Mouse (Mus musculus) erythroblast, embryonic 14.5 days (primary cell): ENCODE data around the gene Rai14.

Source experiments
- GATA1 ChIP-seq: IDR thresholded peaks from 2 replicates; pipeline ENCODE4 v1.6.1; 2012; ENCODE audit warnings: low read length, inconsistent platforms, mixed read lengths
- TAL1 ChIP-seq: IDR thresholded peaks from 3 replicates; pipeline ENCODE4 v1.6.1; 2012; ENCODE audit warnings: low read length, inconsistent platforms, mixed read lengths

DNA sequence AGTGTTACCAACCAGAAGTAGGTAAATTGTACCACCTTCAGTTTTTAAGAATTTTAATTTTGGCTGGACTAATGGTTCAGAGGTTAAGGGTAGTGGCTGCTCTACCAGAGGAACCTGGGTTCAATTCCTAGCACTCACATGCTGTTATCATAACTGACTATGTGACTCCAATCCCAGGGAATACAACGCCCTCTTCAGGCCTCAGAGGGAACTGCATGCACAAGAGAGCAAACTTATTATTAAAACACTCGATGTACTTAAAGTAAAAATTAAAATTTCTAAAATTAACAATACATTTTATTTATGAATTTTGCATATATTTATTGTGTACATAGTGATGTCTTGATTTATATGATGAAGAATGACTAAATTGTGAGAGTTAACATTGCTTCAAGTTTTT is 127.9 kb downstream of the Rai14 start:
- no peak for TF ChIP-seq GATA1
- no peak for TF ChIP-seq TAL1
